Mouse (Mus musculus) left cerebral cortex, adult 2 months (tissue): Measurements from ENCODE around the gene Tmem106b. TPM values are rescaled to one million over a fixed set of nuclear protein-coding genes. Genes with fewer than 3 reads are reported as not detected.

Experiments used
- DNase-seq, 2 experiments: peaks; one replicate each; pipeline ENCODE4 v3.0.0; 2021 to 2022; ENCODE audit warnings: low spot score in 2 of 2, mixed read lengths in 1 of 2; ENCODE audit errors: extremely low spot score in 1 of 2
- H3K27ac ChIP-seq: fragments of 200-600 bp; 2 replicates; pipeline ENCODE4 v1.8.1; 2022
- H3K4me3 ChIP-seq: fragments of 200-600 bp; 2 replicates; pipeline ENCODE4 v1.8.1; 2022
- CTCF ChIP-seq: fragments of 200-600 bp; IDR thresholded peaks from 2 replicates; pipeline ENCODE4 v1.8.1; 2022; ENCODE audit warnings: antibody characterized with exemption, mild to moderate bottlenecking, moderate library complexity
- intact Hi-C: fragments of 180-260 bp; cut with DNase I; formaldehyde crosslinking; loops from one replicate; pipeline ENCODE4 v1.15.1; 2025
- total RNA-seq, 2 experiments: library from RNA; stranded (reverse); gene quantifications; 2 replicates each; pipeline ENCODE4 v1.2.3; 2021

Gene Tmem106b
- total RNA-seq, 2 experiments from 2014 or later: 143 to 162 TPM

DNA sequence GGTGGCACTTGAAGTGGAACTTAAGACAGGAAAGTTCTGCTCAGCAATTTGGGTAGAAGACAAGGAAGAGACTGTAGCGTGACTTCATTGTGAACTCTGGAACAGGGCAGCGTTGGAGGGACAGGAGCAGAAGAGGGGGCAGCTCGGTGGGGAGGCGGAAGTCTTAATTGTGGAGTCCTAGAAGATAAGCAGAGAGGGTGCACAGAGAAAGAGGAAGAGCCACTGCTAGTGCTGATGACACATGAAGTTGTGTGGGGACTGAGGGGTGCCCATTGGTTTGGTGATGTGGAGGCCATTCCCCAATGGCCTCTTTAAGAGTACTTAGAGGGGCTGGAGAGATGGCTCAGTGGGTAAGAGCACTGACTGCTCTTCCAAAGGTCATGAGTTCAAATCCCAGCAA lies 3.5 kb downstream of the Tmem106b start:
- Histone ChIP-seq H3K4me3 (no peak overlapping the region), H3K27ac (no peak overlapping the region)
- no peak for TF ChIP-seq CTCF
- DNase-seq: no peak
- intact Hi-C loops: no loop called here

GRCm38 (mm10) chr6:13073876-13074275 lies 4.3 kb downstream of the Tmem106b start:
- H3K27ac ChIP-seq: no peak overlapping the region
- no peak for TF ChIP-seq CTCF
- intact Hi-C loops: no loop called here
- H3K4me3 ChIP-seq: no peak overlapping the region
- no peak for DNase-seq

- DNase-seq: peak; percentile 18 to 20
- Histone ChIP-seq H3K27ac (no peak overlapping the region), H3K4me3 (no peak overlapping the region)
- no peak for TF ChIP-seq CTCF
- intact Hi-C loops: no loop called here
Measured at GRCm38 (mm10) chr6:13082881-13083280, 13.3 kb downstream of the Tmem106b start.

GRCm38 (mm10) chr6:13096656-13097435 lies 27.3 kb downstream of the Tmem106b start:
- H3K27ac ChIP-seq: no peak overlapping the region
- no peak for DNase-seq
- intact Hi-C loops: no loop called here
- H3K4me3 ChIP-seq: no peak overlapping the region
- TF ChIP-seq CTCF: no peak

- no peak overlapping the region for H3K27ac ChIP-seq
- intact Hi-C loops: no loop called here
- H3K4me3 ChIP-seq: no peak overlapping the region
- no peak for DNase-seq
- TF ChIP-seq CTCF: no peak
Measured at GRCm38 (mm10) chr6:13100137-13100536, 30.6 kb downstream of the Tmem106b start.

DNA sequence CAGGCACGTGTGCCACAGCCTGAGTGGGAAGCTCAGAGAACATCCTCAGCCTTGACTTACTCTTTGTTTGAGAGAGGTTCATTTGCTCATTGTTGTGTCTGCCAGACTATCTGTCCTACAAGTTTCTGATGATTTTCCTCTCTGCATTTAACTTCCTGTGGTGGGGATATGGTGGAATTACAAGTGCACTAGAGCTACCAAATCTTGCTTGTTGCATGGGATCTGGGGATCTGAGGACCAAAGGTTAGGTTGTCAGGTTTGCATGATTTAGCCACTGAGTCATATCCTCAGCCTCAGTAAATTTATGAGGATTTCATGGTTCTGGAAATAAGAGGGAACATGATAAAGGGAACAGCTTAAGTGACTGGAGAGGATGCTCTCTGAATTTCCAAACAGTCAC lies 39.1 kb downstream of the Tmem106b start:
- peak; percentile 35 for TF ChIP-seq CTCF
- intact Hi-C loops: no loop called here
- no peak for DNase-seq
- Histone ChIP-seq H3K27ac (no peak overlapping the region), H3K4me3 (no peak overlapping the region)

- intact Hi-C loops: no loop called here
- no peak overlapping the region for H3K4me3 ChIP-seq
- no peak for TF ChIP-seq CTCF
- DNase-seq: no peak
- no peak overlapping the region for H3K27ac ChIP-seq
Measured at GRCm38 (mm10) chr6:13137255-13137654, 67.7 kb downstream of the Tmem106b start.

Other genes with a start within 250 kb of the Tmem106b start
- gene Vwde, start 155.2 kb downstream of the Tmem106b start, total RNA-seq: not detected